7 mouse cellular contexts compared by ENCODE assay signal in the genomic region with DNA sequence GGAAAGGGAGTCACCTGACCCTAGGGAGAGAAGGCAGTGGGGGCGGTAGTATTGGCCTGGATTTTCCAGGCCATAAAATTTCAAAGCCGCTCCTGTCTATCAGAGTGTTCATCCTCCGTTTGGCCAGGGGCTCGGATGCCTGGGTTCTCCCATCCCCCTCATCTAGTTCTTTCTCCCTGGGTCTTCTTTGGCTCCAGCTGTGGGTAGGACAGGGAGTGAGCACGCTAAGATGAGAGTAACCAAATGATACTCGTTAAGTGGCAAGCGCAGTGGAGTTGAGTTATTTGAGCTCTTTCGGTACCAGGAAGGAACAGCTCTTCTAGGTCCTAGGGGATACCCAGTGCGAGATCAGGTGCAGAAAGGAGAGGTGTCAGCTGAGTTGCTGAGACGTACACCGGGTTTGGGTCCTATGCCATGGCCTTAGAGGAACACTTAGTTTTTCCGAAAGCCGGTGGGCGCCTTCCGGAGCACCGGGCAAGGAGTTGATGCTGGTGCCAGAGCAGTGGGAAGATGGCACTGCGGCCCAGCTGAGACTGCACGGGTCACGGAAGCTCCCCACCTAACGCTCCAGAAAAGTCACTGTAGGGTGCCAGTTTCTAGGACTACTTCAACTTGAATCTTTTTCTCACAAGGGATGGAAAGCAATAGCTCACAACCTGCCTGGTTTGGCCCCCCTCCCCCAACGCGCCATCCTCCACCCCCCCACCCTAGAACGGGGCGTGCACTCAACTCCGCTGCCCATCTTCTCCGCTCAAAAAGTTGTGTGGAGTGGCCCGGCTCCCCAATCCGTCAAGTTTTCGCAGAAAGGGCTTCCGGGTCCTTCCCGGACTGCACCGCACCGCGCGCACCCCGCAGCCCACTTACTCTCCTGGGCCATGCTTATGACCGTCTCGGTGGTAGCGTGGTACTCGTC. TPM values are rescaled to one million over a fixed set of nuclear protein-coding genes. Genes with fewer than 3 reads are reported as not detected.
DNase-seq lines count a peak whose midpoint lies in the region; ATAC-seq and TF ChIP-seq lines count a peak whose summit lies in the region.

No protein-coding gene starts in this region.

- no peaks in the 10 kb centered on the region for H3K9me3 ChIP-seq in embryonic facial prominence, embryonic 14.5 days (ENCODE audit: control insufficient read depth, low read length)
- no peaks in the 10 kb centered on the region for H3K9me3 ChIP-seq in intestine, postnatal 0 days (ENCODE audit: control insufficient read depth)
- no peaks in the 10 kb centered on the region for H3K9me3 ChIP-seq in neural tube, embryonic 11.5 days (ENCODE audit: control insufficient read depth, low read length)

- H3K36me3 ChIP-seq in embryonic facial prominence, embryonic 14.5 days (ENCODE audit: control insufficient read depth, insufficient read depth, low read length): peaks cover 21% of the 10 kb centered on the region
- 0 out of 2 replicates have a peak, but pooled peaks cover 3% of the 10 kb centered on the region for H3K36me3 ChIP-seq in intestine, postnatal 0 days (ENCODE audit: control insufficient read depth, insufficient read depth)
- peaks cover 7% of the 10 kb centered on the region for H3K36me3 ChIP-seq in neural tube, embryonic 11.5 days (ENCODE audit: control insufficient read depth, insufficient read depth, low read length)

- under 1% methylated on average over 40 of the region's 40 CpGs for WGBS in embryonic facial prominence, embryonic 14.5 days
- WGBS in intestine, postnatal 0 days: 2% methylated on average over 40 of the region's 40 CpGs
- WGBS in neural tube, embryonic 11.5 days: under 1% methylated on average over 40 of the region's 40 CpGs

- peak overlapping the region; percentile 70 for H3K4me3 ChIP-seq in embryonic facial prominence, embryonic 14.5 days (ENCODE audit: low read depth, low read length)
- peak overlapping the region; percentile 53 for H3K4me3 ChIP-seq in intestine, postnatal 0 days (ENCODE audit: low read depth, low read length)
- peak overlapping the region; percentile 80 for H3K4me3 ChIP-seq in neural tube, embryonic 11.5 days (ENCODE audit: low read depth, low read length)

- no peaks in the 10 kb centered on the region for H3K27me3 ChIP-seq in embryonic facial prominence, embryonic 14.5 days (replicated peaks; ENCODE audit: control insufficient read depth, insufficient read depth, low read length)
- peaks cover 9% of the 10 kb centered on the region; the same call in 1 of the 2 replicates for H3K27me3 ChIP-seq in intestine, postnatal 0 days (replicated peaks; ENCODE audit: control insufficient read depth, insufficient read depth, low read length)
- peaks cover under 1% of the 10 kb centered on the region; the same call in 1 of the 2 replicates for H3K27me3 ChIP-seq in neural tube, embryonic 11.5 days (ENCODE audit: control insufficient read depth, insufficient read depth, low read length)

- TF ChIP-seq CTCF in intestine, postnatal 0 days (IDR thresholded peaks at IDR 0.05; ENCODE audit: low read depth): no peak

- no peak for ATAC-seq in embryonic facial prominence, embryonic 14.5 days (ENCODE audit: low read depth)
- ATAC-seq in intestine, postnatal 0 days: no peak; the same call in 1 of the 2 replicates
- peak; percentile 14 for ATAC-seq in neural tube, embryonic 11.5 days (ENCODE audit: insufficient read depth, low FRiP score, low TSS enrichment)

- peak overlapping the region; percentile 72 for H3K9ac ChIP-seq in embryonic facial prominence, embryonic 14.5 days (ENCODE audit: low read depth, low read length)
- peak overlapping the region; percentile 60 for H3K9ac ChIP-seq in intestine, postnatal 0 days (ENCODE audit: low read depth, low read length)
- H3K9ac ChIP-seq in neural tube, embryonic 11.5 days (ENCODE audit: low read length): peak overlapping the region; percentile 84

- peak overlapping the region; percentile 84 for H3K4me2 ChIP-seq in embryonic facial prominence, embryonic 14.5 days (ENCODE audit: low read depth, low read length)
- peak overlapping the region; percentile 100 for H3K4me2 ChIP-seq in intestine, postnatal 0 days (replicated peaks; ENCODE audit: low read depth)
- H3K4me2 ChIP-seq in neural tube, embryonic 11.5 days (ENCODE audit: low read depth): peak overlapping the region; percentile 68

- H3K4me1 ChIP-seq in embryonic facial prominence, embryonic 14.5 days (ENCODE audit: control insufficient read depth, insufficient read depth, low read length): peaks cover 27% of the 10 kb centered on the region
- H3K4me1 ChIP-seq in intestine, postnatal 0 days (replicated peaks; ENCODE audit: control insufficient read depth, insufficient read depth, low read length): no peaks in the 10 kb centered on the region
- H3K4me1 ChIP-seq in neural tube, embryonic 11.5 days (ENCODE audit: control insufficient read depth, insufficient read depth, low read length): peaks cover 14% of the 10 kb centered on the region

- peak; percentile 24 for DNase-seq in thymus, postnatal 0 days (ENCODE audit: low spot score)
- DNase-seq in thymus, postnatal 10 days (ENCODE audit: low spot score in 2 of 2): no peak
- DNase-seq in embryonic facial prominence, embryonic 14.5 days (ENCODE audit: low spot score): no peak
- DNase-seq in neural tube, embryonic 11.5 days (ENCODE audit: low spot score): peak; percentile 30
- no peak for DNase-seq in right cerebral cortex, postnatal 14 days
- DNase-seq in gastrocnemius, adult 18-20 months (ENCODE audit: low spot score): no peak

- peak overlapping the region; percentile 90 for H3K27ac ChIP-seq in embryonic facial prominence, embryonic 14.5 days (replicated peaks; ENCODE audit: low read depth, low read length)
- H3K27ac ChIP-seq in intestine, postnatal 0 days (ENCODE audit: low read depth, low read length): no peak overlapping the region
- H3K27ac ChIP-seq in neural tube, embryonic 11.5 days (ENCODE audit: low read depth, low read length): peak overlapping the region; percentile 95

RNA-seq across cellular contexts. Expression of a gene that starts 0.9 kb away (rescaled TPM):
- 2.3 and 3.0 TPM in 2 replicates for polyA plus RNA-seq in thymus, postnatal 0 days (2015; fragmentation: Nextera tagmentation; extraction: Ambion mirVana)
- 4.7 and 5.0 TPM in 2 replicates for polyA plus RNA-seq in embryonic facial prominence, embryonic 14.5 days (2014; fragmentation: Nextera tagmentation; extraction: Ambion mirVana)
- 0.99 and 1.6 TPM in 2 replicates for polyA plus RNA-seq in intestine, postnatal 0 days (2015; fragmentation: Nextera tagmentation; extraction: Ambion mirVana)
- polyA plus RNA-seq in neural tube, embryonic 11.5 days (2014; fragmentation: Nextera tagmentation; extraction: Ambion mirVana): 16.4 and 17.7 TPM in 2 replicates
- 1 to 10 TPM; 2.8 to 8.0 TPM for total RNA-seq in gastrocnemius, adult 18-20 months (2021)

RNA-seq across cellular contexts. Expression of a gene that starts 10.2 kb away (rescaled TPM):
- 172 and 183 TPM in 2 replicates for polyA plus RNA-seq in thymus, postnatal 0 days (2015; fragmentation: Nextera tagmentation; extraction: Ambion mirVana)
- polyA plus RNA-seq in embryonic facial prominence, embryonic 14.5 days (2014; fragmentation: Nextera tagmentation; extraction: Ambion mirVana): 916 and 959 TPM in 2 replicates
- polyA plus RNA-seq in intestine, postnatal 0 days (2015; fragmentation: Nextera tagmentation; extraction: Ambion mirVana): 939 and 945 TPM in 2 replicates
- 192 and 208 TPM in 2 replicates for polyA plus RNA-seq in neural tube, embryonic 11.5 days (2014; fragmentation: Nextera tagmentation; extraction: Ambion mirVana)
- 100 to 1,000 TPM; 101 to 160 TPM for total RNA-seq in gastrocnemius, adult 18-20 months (2021)

RNA-seq across cellular contexts. Expression of a gene that starts 32.0 kb away (rescaled TPM):
- polyA plus RNA-seq in thymus, postnatal 0 days (2015; fragmentation: Nextera tagmentation; extraction: Ambion mirVana): 6.3 and 7.1 TPM in 2 replicates
- polyA plus RNA-seq in embryonic facial prominence, embryonic 14.5 days (2014; fragmentation: Nextera tagmentation; extraction: Ambion mirVana): 15.5 and 16.0 TPM in 2 replicates
- 12.4 and 13.0 TPM in 2 replicates for polyA plus RNA-seq in intestine, postnatal 0 days (2015; fragmentation: Nextera tagmentation; extraction: Ambion mirVana)
- 10.7 and 11.2 TPM in 2 replicates for polyA plus RNA-seq in neural tube, embryonic 11.5 days (2014; fragmentation: Nextera tagmentation; extraction: Ambion mirVana)
- total RNA-seq in gastrocnemius, adult 18-20 months (2021): 1 to 10 TPM; 3.1 to 3.9 TPM

RNA-seq across cellular contexts. Expression of a gene that starts 33.2 kb away (rescaled TPM):
- 251 and 253 TPM in 2 replicates for polyA plus RNA-seq in thymus, postnatal 0 days (2015; fragmentation: Nextera tagmentation; extraction: Ambion mirVana)
- polyA plus RNA-seq in embryonic facial prominence, embryonic 14.5 days (2014; fragmentation: Nextera tagmentation; extraction: Ambion mirVana): 242 and 248 TPM in 2 replicates
- polyA plus RNA-seq in intestine, postnatal 0 days (2015; fragmentation: Nextera tagmentation; extraction: Ambion mirVana): 248 and 257 TPM in 2 replicates
- polyA plus RNA-seq in neural tube, embryonic 11.5 days (2014; fragmentation: Nextera tagmentation; extraction: Ambion mirVana): 215 and 227 TPM in 2 replicates
- 100 to 1,000 TPM; 153 to 154 TPM for total RNA-seq in gastrocnemius, adult 18-20 months (2021)

RNA-seq across cellular contexts. Expression of a gene that starts 43.0 kb away (rescaled TPM):
- polyA plus RNA-seq in thymus, postnatal 0 days (2015; fragmentation: Nextera tagmentation; extraction: Ambion mirVana): 2.4 and 2.5 TPM in 2 replicates
- 23.5 and 30.2 TPM in 2 replicates for polyA plus RNA-seq in embryonic facial prominence, embryonic 14.5 days (2014; fragmentation: Nextera tagmentation; extraction: Ambion mirVana)
- 3.1 and 3.6 TPM in 2 replicates for polyA plus RNA-seq in intestine, postnatal 0 days (2015; fragmentation: Nextera tagmentation; extraction: Ambion mirVana)
- 4.2 and 4.5 TPM in 2 replicates for polyA plus RNA-seq in neural tube, embryonic 11.5 days (2014; fragmentation: Nextera tagmentation; extraction: Ambion mirVana)
- total RNA-seq in gastrocnemius, adult 18-20 months (2021): 10 to 100 TPM; 40.4 to 60.8 TPM

Comparison
In these comparisons a context has a peak if more than half of its experiments do, and no peak if none do; other contexts are left out.
1. DNase-seq: peak in thymus, postnatal 0 days (single experiment) and neural tube, embryonic 11.5 days (single experiment); none in thymus, postnatal 10 days (0 of 2), embryonic facial prominence, embryonic 14.5 days (single experiment), right cerebral cortex, postnatal 14 days (single experiment) and gastrocnemius, adult 18-20 months (single experiment).
2. Peak in every context shown above with its lines, with median percentiles within 50 percentile points of each other: H3K4me2 ChIP-seq, H3K4me3 ChIP-seq and H3K9ac ChIP-seq.